Mouse (Mus musculus): ENCODE measurements around the gene Rnf34.

The Rnf34 gene

DNA sequence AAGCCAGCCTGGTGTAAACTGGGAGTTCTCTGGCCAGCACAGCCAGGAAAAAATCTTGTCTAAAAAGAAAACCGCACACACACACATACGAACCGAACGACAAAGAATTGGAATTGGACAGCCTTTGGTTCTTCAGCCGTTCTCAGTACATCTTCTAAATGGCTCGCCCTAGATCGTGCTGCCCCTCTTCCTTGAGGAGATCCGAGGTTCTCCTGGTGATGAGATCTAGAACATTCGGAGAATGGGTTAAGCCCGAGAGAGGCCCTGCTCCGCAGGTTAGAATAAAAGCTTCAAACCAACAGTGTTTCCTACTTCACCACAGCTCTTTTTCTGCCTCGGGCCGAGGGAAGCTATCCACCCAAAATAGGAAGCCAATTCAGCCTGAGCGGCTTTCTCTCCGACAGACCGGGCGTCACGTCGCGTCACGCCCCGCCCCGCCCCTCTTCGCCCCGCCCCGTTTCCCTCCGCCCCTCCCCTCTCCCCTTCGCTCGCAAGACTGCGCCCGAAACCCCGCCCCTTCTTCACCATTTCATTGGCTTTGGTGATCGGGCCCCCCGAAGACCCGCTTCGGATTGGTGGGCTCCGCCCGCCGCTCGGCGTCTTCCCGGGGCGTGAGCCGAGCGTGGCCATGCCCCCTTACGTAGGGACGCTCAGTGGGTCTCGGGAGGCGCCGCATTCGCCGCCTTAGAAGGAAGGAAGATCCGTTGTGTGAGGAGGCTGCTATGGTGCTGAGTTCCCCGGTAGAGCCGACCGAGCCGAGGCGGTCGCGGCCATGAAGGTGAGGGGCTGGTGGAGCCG is at the start of gene Rnf34:
Rnf34 (plus strand) TSS at position 528 of the 798 bp plus-strand sequence.
- DNase-seq (ENCODE audit: low read depth in 2 of 2, low spot score in 2 of 2): peak; percentile 95 to 97

GRCm38 (mm10) chr5:122800345-122801010 is 49.4 kb upstream of the Rnf34 start:
- DNase-seq (ENCODE audit: low read depth in 2 of 2, low spot score in 2 of 2): no peak

- no peak for DNase-seq (ENCODE audit: low read depth in 2 of 2, low spot score in 2 of 2)
Observed at GRCm38 (mm10) chr5:122801684-122802083, 48.2 kb upstream of the Rnf34 start.

DNA sequence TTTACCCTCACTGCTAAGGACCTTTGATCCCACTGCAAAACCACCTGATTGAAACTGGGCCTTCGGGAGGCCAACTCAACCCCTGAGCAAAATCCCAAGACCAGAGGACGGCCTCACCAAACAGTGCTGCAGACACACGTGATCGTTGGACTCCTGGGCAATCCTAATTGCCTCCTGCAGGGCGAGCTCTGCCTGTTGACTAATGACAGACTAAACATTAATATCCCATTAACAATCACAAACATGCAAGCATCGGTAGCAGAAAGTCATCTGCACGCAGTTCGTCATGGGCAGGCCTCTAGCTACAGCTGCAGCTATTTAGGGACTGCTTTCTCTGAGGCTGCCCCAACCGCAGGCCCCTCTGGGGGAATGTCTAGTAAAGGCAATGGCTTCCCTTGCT is 47.1 kb upstream of the Rnf34 start:
- no peak for DNase-seq (ENCODE audit: low read depth in 2 of 2, low spot score in 2 of 2)

DNA sequence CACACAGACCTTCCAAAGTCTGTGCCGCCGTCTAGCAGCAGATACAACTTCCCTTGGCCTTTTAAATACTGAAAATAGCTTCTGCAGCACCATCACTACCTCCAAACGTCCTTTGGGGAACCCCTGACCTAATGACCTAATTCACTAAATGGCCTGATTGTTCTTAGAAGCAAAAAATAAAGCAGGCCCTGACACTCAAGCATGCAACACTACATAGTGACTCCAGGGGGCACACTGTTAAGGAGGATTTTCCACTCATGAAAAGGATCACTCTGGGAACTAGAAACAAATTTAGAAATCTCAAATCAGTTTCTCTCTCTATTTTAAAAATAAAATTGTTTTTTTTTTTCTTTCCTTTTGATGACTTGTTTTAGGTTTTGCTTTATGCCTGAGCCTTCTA is 44.3 kb upstream of the Rnf34 start:
- DNase-seq (ENCODE audit: low read depth in 2 of 2, low spot score in 2 of 2): no peak

DNA sequence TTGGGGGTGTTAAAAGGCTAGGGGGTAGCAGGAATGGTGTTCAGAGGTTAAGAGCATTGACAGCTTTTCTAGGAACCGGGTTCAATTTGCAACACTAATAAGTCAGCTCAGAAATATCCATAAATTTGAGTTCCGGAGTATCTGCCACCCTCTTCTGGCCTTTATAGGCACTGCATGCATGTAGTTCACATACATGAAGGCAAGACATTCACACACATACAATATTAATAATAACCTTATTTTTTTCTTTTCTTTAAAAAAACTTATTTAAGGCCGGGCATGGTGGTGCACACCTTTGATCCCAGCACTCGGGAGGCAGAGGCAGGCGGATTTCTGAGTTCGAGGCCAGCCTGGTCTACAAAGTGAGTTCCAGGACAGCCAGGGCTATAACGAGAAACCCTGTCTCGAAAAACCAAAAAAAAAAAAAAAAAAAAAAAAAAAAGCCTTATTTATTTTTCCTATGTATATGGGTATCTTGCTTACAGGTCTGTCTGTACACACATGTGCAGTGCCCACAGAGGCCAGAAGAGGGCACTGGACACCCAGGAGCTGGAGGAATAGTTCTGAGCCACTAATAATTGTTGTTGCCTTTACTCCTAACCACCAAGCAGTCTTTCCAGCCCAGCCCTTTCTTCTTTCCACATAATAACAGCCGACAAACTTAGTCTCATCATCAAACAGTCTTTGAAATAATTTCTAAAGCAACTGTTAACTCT is 38.3 kb upstream of the Rnf34 start:
- peak; percentile 62 to 77 for DNase-seq (ENCODE audit: low read depth in 2 of 2, low spot score in 2 of 2)

DNA sequence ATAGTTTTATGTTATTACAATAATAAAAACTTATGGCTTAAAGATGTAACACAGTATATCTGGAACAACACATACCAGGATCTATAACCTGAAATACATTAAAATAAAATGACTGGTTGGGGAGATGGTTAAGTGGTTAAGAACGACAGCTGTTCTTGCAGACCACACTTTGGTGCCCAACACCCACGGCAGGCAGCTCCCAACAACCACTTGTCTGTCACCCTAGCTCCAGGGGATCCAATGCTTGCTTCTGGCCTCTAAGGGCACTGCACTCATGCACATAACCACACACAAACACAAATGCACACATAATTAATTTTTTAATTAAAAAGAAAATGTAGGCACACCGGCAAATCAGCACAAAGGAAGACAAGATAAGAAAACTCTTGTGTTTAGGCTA is 37.1 kb upstream of the Rnf34 start:
- DNase-seq (ENCODE audit: low read depth in 2 of 2, low spot score in 2 of 2): no peak

GRCm38 (mm10) chr5:122820777-122821523 is 28.9 kb upstream of the Rnf34 start, which contains the start of gene Anapc5:
Anapc5 (minus strand) TSS chr5:122821339.
- peak; percentile 90 to 91 for DNase-seq (ENCODE audit: low read depth in 2 of 2, low spot score in 2 of 2)

GRCm38 (mm10) chr5:122821524-122821885 is 28.3 kb upstream of the Rnf34 start:
- DNase-seq (ENCODE audit: low read depth in 2 of 2, low spot score in 2 of 2): no peak

GRCm38 (mm10) chr5:122822441-122822840 is 27.4 kb upstream of the Rnf34 start:
- no peak for DNase-seq (ENCODE audit: low read depth in 2 of 2, low spot score in 2 of 2)

DNA sequence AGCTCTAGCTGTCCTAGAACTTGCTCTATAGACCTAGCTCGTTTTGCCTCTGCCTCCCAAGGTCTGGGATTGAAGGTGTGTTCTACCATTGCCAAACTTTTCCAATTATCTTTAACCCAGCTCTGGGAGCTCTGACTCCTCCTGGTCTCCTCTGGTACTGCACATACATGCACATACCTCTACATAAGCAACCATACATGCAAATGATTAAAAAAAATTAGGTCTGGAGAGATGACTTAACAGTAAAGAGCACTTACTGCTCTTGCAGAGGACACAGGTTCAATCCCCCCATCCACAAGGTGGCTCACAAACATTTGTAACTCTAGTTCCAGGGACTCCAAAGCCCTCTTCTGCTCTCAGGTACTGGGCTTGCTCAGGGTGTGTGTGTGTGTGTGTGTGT is 25.9 kb upstream of the Rnf34 start:
- DNase-seq (ENCODE audit: low read depth in 2 of 2, low spot score in 2 of 2): no peak

DNA sequence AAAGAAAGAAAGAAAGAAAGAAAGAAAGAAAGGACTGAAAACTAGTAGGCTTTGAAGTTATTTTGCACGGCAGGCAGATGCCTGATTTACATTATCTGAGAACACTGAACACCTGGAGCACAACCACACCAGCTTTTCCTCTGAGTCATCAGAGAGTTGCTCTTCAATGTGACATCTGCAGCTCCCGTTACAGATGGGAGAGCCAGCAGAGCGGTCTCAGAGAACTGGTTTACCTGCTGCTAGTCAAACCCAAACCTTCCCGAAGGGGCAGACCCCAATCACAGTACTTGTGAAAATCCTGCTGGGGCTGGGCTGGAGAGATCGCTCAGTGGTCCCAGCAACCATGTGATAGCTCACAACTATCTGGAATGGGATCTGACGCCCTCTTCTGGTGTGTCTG is 25.4 kb upstream of the Rnf34 start:
- no peak for DNase-seq (ENCODE audit: low read depth in 2 of 2, low spot score in 2 of 2)

- no peak for DNase-seq (ENCODE audit: low read depth in 2 of 2, low spot score in 2 of 2)
Observed at GRCm38 (mm10) chr5:122825099-122825498, 24.7 kb upstream of the Rnf34 start.

DNA sequence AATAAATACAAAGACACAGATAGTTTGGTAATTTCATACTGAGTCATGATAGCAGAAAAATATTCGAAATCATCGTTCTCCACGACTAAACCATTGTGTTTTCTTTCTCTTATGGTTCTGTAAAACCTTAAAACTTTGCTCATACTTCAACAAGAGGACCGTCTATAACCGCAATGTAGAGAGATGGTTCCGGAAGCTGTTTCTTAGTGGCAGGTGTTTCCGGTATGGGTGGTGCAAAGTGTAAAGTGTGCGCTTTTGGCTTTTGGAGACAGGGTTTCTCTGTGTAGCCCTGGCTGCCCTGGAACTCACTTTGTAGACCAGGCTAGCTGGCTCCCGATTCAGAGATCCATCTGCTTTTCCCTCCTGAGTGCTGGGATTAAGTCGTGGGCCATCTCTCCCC is 17.3 kb upstream of the Rnf34 start:
- DNase-seq (ENCODE audit: low read depth in 2 of 2, low spot score in 2 of 2): no peak

DNA sequence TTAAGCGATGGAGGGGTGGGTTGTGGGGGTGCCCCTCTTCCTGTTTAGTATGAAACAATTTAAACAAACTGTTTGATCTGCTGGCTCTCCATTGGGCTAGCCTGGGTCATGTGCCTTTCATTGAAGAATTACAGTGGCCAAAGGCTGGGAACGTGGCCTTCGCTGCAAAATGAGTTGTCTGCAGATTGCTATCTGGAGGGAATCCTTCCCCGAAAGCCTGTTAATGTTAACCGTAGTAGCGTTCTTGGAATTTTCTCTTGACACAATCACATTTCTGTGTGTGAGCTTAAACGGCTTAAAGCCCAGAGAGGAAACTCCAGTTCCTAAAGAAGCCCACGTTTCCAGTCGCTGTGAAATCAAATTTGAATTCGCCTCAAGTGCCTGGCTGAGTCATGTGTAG is 16.9 kb upstream of the Rnf34 start:
- no peak for DNase-seq (ENCODE audit: low read depth in 2 of 2, low spot score in 2 of 2)

- DNase-seq (ENCODE audit: low read depth in 2 of 2, low spot score in 2 of 2): no peak
Observed at GRCm38 (mm10) chr5:122841126-122841525, 8.7 kb upstream of the Rnf34 start.

- no peak for DNase-seq (ENCODE audit: low read depth in 2 of 2, low spot score in 2 of 2)
Observed at GRCm38 (mm10) chr5:122843799-122844198, 6.0 kb upstream of the Rnf34 start.

GRCm38 (mm10) chr5:122850319-122851002 is 613 bp downstream of the Rnf34 start:
- DNase-seq (ENCODE audit: low read depth in 2 of 2, low spot score in 2 of 2): no peak

GRCm38 (mm10) chr5:122852611-122853010 is 2.8 kb downstream of the Rnf34 start:
- DNase-seq (ENCODE audit: low read depth in 2 of 2, low spot score in 2 of 2): no peak

GRCm38 (mm10) chr5:122855858-122856257 is 6.0 kb downstream of the Rnf34 start:
- no peak for DNase-seq (ENCODE audit: low read depth in 2 of 2, low spot score in 2 of 2)

GRCm38 (mm10) chr5:122863053-122863452 is 13.2 kb downstream of the Rnf34 start:
- DNase-seq (ENCODE audit: low read depth in 2 of 2, low spot score in 2 of 2): no peak

Data from CD8-positive naive resting alpha-beta T cell, adult 2 months (primary cell).